Mouse (Mus musculus) thymus, adult 2 months (tissue): Measurements from ENCODE around the gene Rnf26. TPM values are rescaled to one million over a fixed set of nuclear protein-coding genes. Genes with fewer than 3 reads are reported as not detected.
A peak's percentile ranks its signal among the peaks of the same experiment; 100 is the strongest.

Experiments used
- DNase-seq: peaks from one replicate; pipeline ENCODE4 v3.0.0; 2021
- H3K27ac ChIP-seq: fragments of 200-500 bp; 2 replicates; pipeline ENCODE4 v1.5.1; 2012; ENCODE audit warnings: low read length, control low read depth; ENCODE audit not compliant: control insufficient read depth, insufficient read depth
- H3K27me3 ChIP-seq: fragments of 200-500 bp; 2 replicates; pipeline ENCODE4 v1.6.1; 2012; ENCODE audit warnings: mild to moderate bottlenecking, low read length, moderate library complexity, mixed read lengths; ENCODE audit not compliant: control insufficient read depth, insufficient read depth
- H3K36me3 ChIP-seq: fragments of 200-500 bp; 2 replicates; pipeline ENCODE4 v1.6.1; 2012; ENCODE audit warnings: mild to moderate bottlenecking, low read length, moderate library complexity; ENCODE audit not compliant: control insufficient read depth, insufficient read depth
- H3K4me1 ChIP-seq: fragments of 200-500 bp; replicated peaks from 2 replicates; pipeline ENCODE4 v1.6.1; 2012; ENCODE audit warnings: low read length; ENCODE audit not compliant: control insufficient read depth, insufficient read depth
- H3K4me3 ChIP-seq: fragments of 200-500 bp; 2 replicates; pipeline ENCODE4 v1.5.1; 2012; ENCODE audit warnings: mild to moderate bottlenecking, low read length, control low read depth, moderate library complexity; ENCODE audit not compliant: control insufficient read depth, insufficient read depth
- CTCF ChIP-seq: fragments of 200-500 bp; IDR thresholded peaks from 2 replicates; pipeline ENCODE4 v1.5.1; 2012; ENCODE audit warnings: mild to moderate bottlenecking, control low read depth, low read length, moderate library complexity, borderline replicate concordance; ENCODE audit not compliant: control insufficient read depth, poor library complexity, insufficient read depth; ENCODE audit errors: extremely low read depth
- POLR2A ChIP-seq: fragments of 200-500 bp; IDR thresholded peaks from 2 replicates; pipeline ENCODE4 v1.6.1; 2012; ENCODE audit warnings: mild to moderate bottlenecking, low read length, control low read depth, moderate library complexity; ENCODE audit not compliant: control insufficient read depth, poor library complexity, insufficient read depth; ENCODE audit errors: extremely low read depth
- WGBS: fragments of 180-500 bp; shearing (Covaris S2); methylation state at CpG from one replicate; pipeline ENCODE4 v1.1.7; 2018; 5-methylcytosine and 5-hydroxymethylcytosine counted together
- polyA plus RNA-seq: library from polyadenylated mRNA; depleted of rRNA; stranded (reverse); fragments of >200 nt; gene quantifications from 2 replicates; pipeline ENCODE4 v1.2.3, GENCODE M21; 2012

Gene Rnf26
- polyA plus RNA-seq, 1 experiment: 72.3 TPM

DNA sequence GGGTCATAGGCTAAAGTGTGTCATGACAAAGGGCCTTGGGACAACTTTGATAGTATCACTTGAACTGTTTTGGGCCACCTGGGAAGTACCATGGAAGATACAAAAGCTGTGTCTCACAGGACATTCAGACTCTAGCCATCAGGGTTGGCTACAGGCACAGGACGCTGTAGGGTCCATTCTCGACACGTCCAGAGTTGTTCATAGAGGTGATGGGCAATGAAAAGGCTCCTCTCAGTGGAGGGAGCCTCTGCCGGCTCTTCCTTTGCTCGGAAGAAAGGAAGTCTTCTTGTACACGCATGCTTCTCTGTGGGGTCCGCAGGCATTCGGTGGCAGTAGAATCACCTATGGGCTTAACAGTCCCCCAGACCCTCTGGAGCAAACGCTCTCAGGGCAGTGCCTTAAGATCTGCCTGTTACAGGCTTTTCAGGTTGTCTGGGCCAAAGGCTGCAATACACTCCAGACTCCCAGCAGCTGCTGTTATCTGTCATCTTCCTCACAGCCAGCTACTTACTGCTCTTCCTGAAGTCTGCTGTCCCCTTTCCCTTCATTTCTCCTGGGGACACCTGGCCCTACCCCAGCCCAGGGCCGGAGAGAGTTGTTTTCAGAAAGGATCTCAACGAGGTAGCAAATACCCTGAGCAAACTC is 35.9 kb downstream of the Rnf26 start:
- TF ChIP-seq CTCF (no peak), POLR2A (no peak)
- Histone ChIP-seq H3K4me1 (no peaks in the 10 kb centered on the region), H3K27ac (no peak overlapping the region), H3K27me3 (no peaks in the 10 kb centered on the region), H3K4me3 (no peak overlapping the region), H3K36me3 (no peaks in the 10 kb centered on the region)
- no peak for DNase-seq
- 96% methylated on average over 11 of the region's 11 CpGs for WGBS

GRCm38 (mm10) chr9:44076764-44077120 is 36.6 kb downstream of the Rnf26 start:
- Histone ChIP-seq H3K27me3 (no peaks in the 10 kb centered on the region), H3K27ac (no peak overlapping the region), H3K4me3 (no peak overlapping the region), H3K36me3 (no peaks in the 10 kb centered on the region), H3K4me1 (no peaks in the 10 kb centered on the region)
- peak; percentile 61 for DNase-seq
- no peak for TF ChIP-seq CTCF
- no peak for TF ChIP-seq POLR2A
- WGBS: 22% methylated on average over 5 of the region's 5 CpGs

DNA sequence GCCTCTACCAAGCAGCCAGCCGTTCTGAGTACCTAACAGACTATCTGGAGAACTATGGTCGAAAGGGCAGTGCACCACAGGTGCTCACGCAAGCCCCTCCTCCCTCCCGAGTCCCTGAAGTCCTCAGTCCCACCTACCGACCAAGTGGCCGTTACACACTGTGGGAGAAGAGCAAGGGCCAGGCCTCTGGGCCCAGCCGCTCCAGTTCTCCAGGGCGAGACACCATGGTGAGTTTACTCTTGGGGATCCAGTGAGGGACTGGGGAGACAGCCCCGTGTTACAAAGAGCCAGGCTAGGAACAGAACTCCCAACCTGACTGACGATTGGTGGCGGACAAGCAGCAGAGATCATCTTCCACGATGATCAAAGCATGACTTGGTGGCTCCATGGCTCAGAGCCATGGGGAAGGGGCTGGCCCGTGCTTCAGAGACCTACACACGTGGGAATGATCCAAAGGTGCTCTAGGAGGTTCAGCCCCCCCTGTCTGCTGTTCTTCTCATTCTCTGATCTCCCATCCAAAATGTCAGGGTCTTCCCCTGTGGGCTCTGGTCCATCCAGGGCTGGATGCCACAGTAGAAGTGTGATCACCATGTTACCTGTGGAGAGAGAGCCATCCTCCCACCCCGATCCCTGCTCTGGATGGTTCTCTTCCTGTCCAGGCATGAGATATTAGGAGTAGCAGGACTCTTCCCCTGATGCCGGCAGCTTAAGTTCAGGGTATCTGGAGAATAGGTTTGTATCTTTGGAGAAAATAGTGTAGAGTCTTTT is 37.1 kb downstream of the Rnf26 start:
- H3K27ac ChIP-seq: no peak overlapping the region
- TF ChIP-seq CTCF (no peak), POLR2A (no peak)
- H3K4me3 ChIP-seq: no peak overlapping the region
- WGBS: 84% methylated on average over 16 of the region's 16 CpGs
- no peaks in the 10 kb centered on the region for H3K27me3 ChIP-seq
- no peak for DNase-seq
- H3K4me1 ChIP-seq: no peaks in the 10 kb centered on the region
- no peaks in the 10 kb centered on the region for H3K36me3 ChIP-seq

DNA sequence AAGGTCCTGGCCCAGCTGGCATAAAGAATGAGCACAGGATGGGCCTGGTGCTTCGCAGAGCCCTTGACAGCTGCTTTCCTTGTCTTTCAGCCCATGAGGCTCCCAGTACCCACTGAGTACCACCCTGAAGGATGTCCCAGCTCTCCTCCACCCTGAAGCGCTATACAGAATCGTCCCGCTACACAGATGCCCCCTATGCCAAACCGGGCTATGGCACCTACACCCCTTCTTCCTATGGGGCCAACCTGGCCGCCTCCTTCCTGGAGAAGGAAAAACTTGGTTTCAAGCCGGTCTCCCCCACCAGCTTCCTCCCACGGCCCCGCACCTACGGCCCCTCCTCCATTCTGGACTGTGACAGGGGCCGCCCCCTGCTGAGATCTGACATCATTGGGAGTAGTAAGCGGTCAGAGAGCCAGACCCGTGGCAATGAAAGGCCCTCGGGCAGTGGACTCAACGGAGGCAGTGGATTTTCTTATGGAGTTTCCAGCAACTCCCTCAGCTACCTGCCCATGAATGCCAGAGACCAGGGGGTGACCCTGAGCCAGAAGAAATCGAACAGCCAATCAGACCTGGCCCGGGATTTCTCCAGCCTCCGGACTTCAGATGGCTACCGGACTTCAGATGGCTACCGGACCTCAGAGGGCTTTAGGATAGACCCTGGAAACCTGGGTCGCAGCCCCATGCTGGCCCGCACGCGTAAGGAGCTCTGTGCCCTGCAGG is 37.9 kb downstream of the Rnf26 start:
- TF ChIP-seq POLR2A (no peak), CTCF (no peak)
- Histone ChIP-seq H3K4me1 (peaks cover 5% of the 10 kb centered on the region), H3K27ac (no peak overlapping the region), H3K27me3 (no peaks in the 10 kb centered on the region), H3K4me3 (no peak overlapping the region), H3K36me3 (no peaks in the 10 kb centered on the region)
- 92% methylated on average over 24 of the region's 24 CpGs for WGBS
- DNase-seq: no peak

- Histone ChIP-seq H3K4me1 (peaks cover 10% of the 10 kb centered on the region), H3K4me3 (no peak overlapping the region), H3K27ac (no peak overlapping the region), H3K36me3 (no peaks in the 10 kb centered on the region), H3K27me3 (no peaks in the 10 kb centered on the region)
- peak; percentile 54 for DNase-seq
- peak; percentile 36; the same call in 1 of the 2 replicates for TF ChIP-seq CTCF
- no peak for TF ChIP-seq POLR2A
- WGBS: 66% methylated on average over 9 of the region's 9 CpGs
Measured at GRCm38 (mm10) chr9:44074395-44075275, 38.7 kb downstream of the Rnf26 start.

- H3K27me3 ChIP-seq: no peaks in the 10 kb centered on the region
- peaks cover 11% of the 10 kb centered on the region for H3K4me1 ChIP-seq
- no peak overlapping the region for H3K4me3 ChIP-seq
- no peak overlapping the region for H3K27ac ChIP-seq
- 94% methylated on average over 5 of the region's 5 CpGs for WGBS
- TF ChIP-seq POLR2A (no peak), CTCF (no peak)
- no peaks in the 10 kb centered on the region for H3K36me3 ChIP-seq
- DNase-seq: no peak
Measured at GRCm38 (mm10) chr9:44073115-44073514, 40.2 kb downstream of the Rnf26 start.
